Mouse (Mus musculus): ENCODE measurements around the gene Olfr370. TPM values are rescaled to one million over a fixed set of nuclear protein-coding genes. Genes with fewer than 3 reads are reported as not detected.

Olfr370 gene
- polyA plus RNA-seq, 1 experiment from 2014 or later = not detected

GRCm38 (mm10) chr8:83588886-83589285 lies 53.3 kb downstream of the Olfr370 start:
- Histone ChIP-seq H3K9me3 (replicated peaks) (no peaks in the 10 kb centered on the region), H3K9ac (no peak overlapping the region), H3K4me1 (replicated peaks) (peaks cover 76% of the 10 kb centered on the region), H3K27me3 (no peaks in the 10 kb centered on the region), H3K36me3 (replicated peaks) (peaks cover 40% of the 10 kb centered on the region), H3K27ac (replicated peaks) (no peak overlapping the region), H3K4me3 (replicated peaks) (no peak overlapping the region), H3K4me2 (no peak overlapping the region)
- WGBS (ENCODE audit: insufficient replicate concordance) = 77% methylated on average over 5 of the region's 5 CpGs
- ATAC-seq (ENCODE audit: insufficient read depth) = no peak

DNA sequence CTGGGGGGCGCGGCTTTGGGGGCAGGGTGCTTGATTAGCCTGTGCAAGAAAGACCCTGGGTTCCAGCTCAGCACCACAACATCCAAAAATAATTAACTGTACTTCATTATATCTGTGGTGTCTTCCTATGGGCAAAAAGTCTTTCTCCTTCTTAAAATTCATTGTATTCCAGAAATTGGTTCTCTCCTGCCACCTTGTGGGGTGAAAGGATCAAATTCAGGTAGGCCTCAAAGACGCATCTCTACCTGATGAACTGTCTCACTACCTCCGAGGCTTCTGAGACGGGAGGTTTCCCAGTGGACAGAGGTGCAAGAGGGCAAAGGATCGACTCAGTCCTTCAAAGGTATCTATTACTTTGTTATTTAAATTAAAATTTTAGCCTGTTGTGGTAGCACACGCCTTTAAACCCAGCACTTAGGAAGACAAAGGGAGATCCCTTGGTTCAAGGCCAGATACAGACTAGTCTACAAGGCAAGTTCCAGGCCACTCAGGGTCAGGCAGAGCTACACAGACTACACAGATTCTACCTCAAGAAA lies 55.0 kb downstream of the Olfr370 start:
- no peak overlapping the region for H3K4me2 ChIP-seq
- H3K27ac ChIP-seq (replicated peaks) = no peak overlapping the region
- H3K9ac ChIP-seq = no peak overlapping the region
- WGBS (ENCODE audit: insufficient replicate concordance) = 80% methylated on average over 7 of the region's 7 CpGs
- peaks cover 32% of the 10 kb centered on the region for H3K36me3 ChIP-seq (replicated peaks)
- H3K4me3 ChIP-seq (replicated peaks) = no peak overlapping the region
- H3K4me1 ChIP-seq (replicated peaks) = peaks cover 73% of the 10 kb centered on the region
- H3K9me3 ChIP-seq (replicated peaks) = no peaks in the 10 kb centered on the region
- no peaks in the 10 kb centered on the region for H3K27me3 ChIP-seq
- ATAC-seq (ENCODE audit: insufficient read depth) = no peak

DNA sequence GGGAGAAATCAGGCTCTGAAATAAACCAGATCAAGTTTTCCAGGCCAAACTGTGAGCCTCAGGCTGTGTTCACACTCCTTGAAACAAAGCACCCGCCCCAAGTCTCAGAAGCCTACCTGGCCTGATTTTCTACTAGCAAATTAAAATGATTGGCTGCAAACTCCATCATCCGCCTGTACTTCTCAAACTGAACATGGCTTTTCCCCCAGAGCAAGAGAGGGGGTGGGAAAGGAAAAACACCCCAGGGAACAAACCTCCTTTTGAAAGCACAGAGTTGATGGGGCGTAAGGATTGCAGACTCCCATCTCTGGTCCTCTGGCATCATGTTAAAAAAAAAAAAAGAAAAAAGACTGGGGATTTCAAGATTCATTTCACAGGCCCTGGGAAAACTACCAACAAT lies 57.1 kb downstream of the Olfr370 start:
- H3K9ac ChIP-seq = peak overlapping the region; percentile 77
- ATAC-seq (ENCODE audit: insufficient read depth) = no peak
- no peaks in the 10 kb centered on the region for H3K27me3 ChIP-seq
- H3K36me3 ChIP-seq (replicated peaks) = peaks cover 27% of the 10 kb centered on the region
- peak overlapping the region; percentile 87 for H3K4me2 ChIP-seq
- peak overlapping the region; percentile 72 for H3K4me3 ChIP-seq (replicated peaks)
- H3K9me3 ChIP-seq (replicated peaks) = no peaks in the 10 kb centered on the region
- no peak overlapping the region for H3K27ac ChIP-seq (replicated peaks)
- WGBS (ENCODE audit: insufficient replicate concordance) = 74% methylated on average over 3 of the region's 3 CpGs
- peaks cover 69% of the 10 kb centered on the region for H3K4me1 ChIP-seq (replicated peaks)

- peak overlapping the region; percentile 77 for H3K9ac ChIP-seq
- 3% methylated on average over 22 of the region's 22 CpGs for WGBS (ENCODE audit: insufficient replicate concordance)
- H3K27me3 ChIP-seq = no peaks in the 10 kb centered on the region
- peaks cover 68% of the 10 kb centered on the region for H3K4me1 ChIP-seq (replicated peaks)
- H3K27ac ChIP-seq (replicated peaks) = peak overlapping the region; percentile 89
- H3K4me2 ChIP-seq = peak overlapping the region; percentile 87
- peak; percentile 19 for ATAC-seq (ENCODE audit: insufficient read depth)
- peaks cover 19% of the 10 kb centered on the region for H3K36me3 ChIP-seq (replicated peaks)
- H3K4me3 ChIP-seq (replicated peaks) = peak overlapping the region; percentile 72
- H3K9me3 ChIP-seq (replicated peaks) = no peaks in the 10 kb centered on the region
These were observed 58.0 kb downstream of the Olfr370 start for GRCm38 (mm10) chr8:83593325-83594166.

GRCm38 (mm10) chr8:83594167-83595049 lies 58.8 kb downstream of the Olfr370 start:
- H3K27me3 ChIP-seq = no peaks in the 10 kb centered on the region
- peak overlapping the region; percentile 87 for H3K4me2 ChIP-seq
- H3K4me1 ChIP-seq (replicated peaks) = peaks cover 69% of the 10 kb centered on the region
- peak; percentile 98 for ATAC-seq (ENCODE audit: insufficient read depth)
- under 1% methylated on average over 43 of the region's 43 CpGs for WGBS (ENCODE audit: insufficient replicate concordance)
- H3K9ac ChIP-seq = peak overlapping the region; percentile 77
- H3K4me3 ChIP-seq (replicated peaks) = peak overlapping the region; percentile 72
- no peaks in the 10 kb centered on the region for H3K9me3 ChIP-seq (replicated peaks)
- H3K27ac ChIP-seq (replicated peaks) = peak overlapping the region; percentile 89
- H3K36me3 ChIP-seq (replicated peaks) = peaks cover 11% of the 10 kb centered on the region; the same call in 1 of the 2 replicates

Other genes starting within 250 kb of the Olfr370 start
- not detected in 2 replicates for gene Ucp1, start 245.4 kb upstream of the Olfr370 start, polyA plus RNA-seq (2015; fragmentation: Nextera tagmentation; extraction: Ambion mirVana)
- 5.5 and 6.0 TPM in 2 replicates for gene Elmod2, start 203.3 kb upstream of the Olfr370 start, polyA plus RNA-seq (2015; fragmentation: Nextera tagmentation; extraction: Ambion mirVana)
- gene Mgat4d, start 187.3 kb upstream of the Olfr370 start, polyA plus RNA-seq (2015; fragmentation: Nextera tagmentation; extraction: Ambion mirVana) = not detected in 2 replicates
- gene Clgn, start 145.9 kb upstream of the Olfr370 start, polyA plus RNA-seq (2015; fragmentation: Nextera tagmentation; extraction: Ambion mirVana) = 0.22 and 0.28 TPM in 2 replicates
- gene Scoc, start 77.4 kb upstream of the Olfr370 start, polyA plus RNA-seq (2015; fragmentation: Nextera tagmentation; extraction: Ambion mirVana) = 45.8 and 53.8 TPM in 2 replicates
- 231 and 237 TPM in 2 replicates for gene Ndufb7, start 30.9 kb downstream of the Olfr370 start, polyA plus RNA-seq (2015; fragmentation: Nextera tagmentation; extraction: Ambion mirVana)
- gene Tecr, start 72.2 kb downstream of the Olfr370 start, polyA plus RNA-seq (2015; fragmentation: Nextera tagmentation; extraction: Ambion mirVana) = 329 and 344 TPM in 2 replicates
- 52.7 and 56.0 TPM in 2 replicates for gene Dnajb1, start 72.4 kb downstream of the Olfr370 start, polyA plus RNA-seq (2015; fragmentation: Nextera tagmentation; extraction: Ambion mirVana)
- 49.8 and 50.8 TPM in 2 replicates for gene Gipc1, start 116.9 kb downstream of the Olfr370 start, polyA plus RNA-seq (2015; fragmentation: Nextera tagmentation; extraction: Ambion mirVana)
- 0.36 and 0.48 TPM in 2 replicates for gene Ptger1, start 130.9 kb downstream of the Olfr370 start, polyA plus RNA-seq (2015; fragmentation: Nextera tagmentation; extraction: Ambion mirVana)
- gene Pkn1, start 163.4 kb downstream of the Olfr370 start, polyA plus RNA-seq (2015; fragmentation: Nextera tagmentation; extraction: Ambion mirVana) = 11.3 and 12.8 TPM in 2 replicates
- 184 and 189 TPM in 2 replicates for gene Ddx39, start 179.4 kb downstream of the Olfr370 start, polyA plus RNA-seq (2015; fragmentation: Nextera tagmentation; extraction: Ambion mirVana)
- 13.4 and 15.4 TPM in 2 replicates for gene Adgre5, start 205.5 kb downstream of the Olfr370 start, polyA plus RNA-seq (2015; fragmentation: Nextera tagmentation; extraction: Ambion mirVana)

Measured in liver, embryonic 15.5 days (tissue).